Mouse (Mus musculus) forebrain, embryonic 11.5 days (tissue): ENCODE results near the gene Stim2. TPM values are rescaled to one million over a fixed set of nuclear protein-coding genes. Genes with fewer than 3 reads are reported as not detected.

ENCODE experiments used
- ATAC-seq: fragments of 200-750 bp; cut with Nextera tagmentation; replicated peaks from 2 replicates; pipeline ENCODE4 v1.8.0; 2017; ENCODE audit warnings: moderate TSS enrichment; ENCODE audit not compliant: low FRiP score
- DNase-seq: peaks from one replicate; pipeline ENCODE4 v3.0.0-alpha.2; 2017; ENCODE audit warnings: low spot score
- H3K27ac ChIP-seq: fragments of 300-500 bp; sonication (generic); 2 replicates; pipeline ENCODE4 v1.5.1; 2014; ENCODE audit warnings: low read depth, low read length
- H3K27me3 ChIP-seq: fragments of 300-500 bp; sonication (generic); 2 replicates; pipeline ENCODE4 v1.6.1; 2014; ENCODE audit warnings: mild to moderate bottlenecking, low read length, mixed read lengths; ENCODE audit not compliant: control insufficient read depth, insufficient read depth
- H3K36me3 ChIP-seq: fragments of 300-500 bp; sonication (generic); 2 replicates; pipeline ENCODE4 v1.6.1; 2014; ENCODE audit warnings: mild to moderate bottlenecking, low read length, moderate library complexity, mixed read lengths; ENCODE audit not compliant: control insufficient read depth, insufficient read depth
- H3K4me1 ChIP-seq: fragments of 300-500 bp; sonication (generic); replicated peaks from 2 replicates; pipeline ENCODE4 v1.6.1; 2014; ENCODE audit warnings: low read length, mixed read lengths; ENCODE audit not compliant: control insufficient read depth, insufficient read depth
- H3K4me2 ChIP-seq: fragments of 300-500 bp; sonication (generic); 2 replicates; pipeline ENCODE4 v1.6.1; 2014; ENCODE audit warnings: low read depth, mild to moderate bottlenecking, low read length, moderate library complexity, mixed read lengths; ENCODE audit not compliant: severe bottlenecking
- H3K4me3 ChIP-seq: fragments of 300-500 bp; sonication (generic); 2 replicates; pipeline ENCODE4 v1.5.1; 2014; ENCODE audit warnings: low read depth, low read length
- H3K9ac ChIP-seq: fragments of 300-500 bp; sonication (generic); 2 replicates; pipeline ENCODE4 v1.6.1; 2014; ENCODE audit warnings: low read length
- H3K9me3 ChIP-seq: fragments of 300-500 bp; sonication (generic); 2 replicates; pipeline ENCODE4 v1.6.1; 2016; ENCODE audit warnings: low read length, mixed read lengths; ENCODE audit not compliant: control insufficient read depth
- WGBS: fragments of 180-500 bp; shearing (Covaris S2); extraction: QIAGEN DNeasy Blood & Tissue Kit; methylation state at CpG from one replicate; pipeline ENCODE4 v1.1.7; 2014; 5-methylcytosine and 5-hydroxymethylcytosine counted together
- polyA plus RNA-seq: library from polyadenylated mRNA; unstranded; fragments of >200 nt; fragmentation: Nextera tagmentation; extraction: Ambion mirVana; gene quantifications from 2 replicates; pipeline ENCODE4 v1.2.1, GENCODE M21; 2014

Gene Stim2
- polyA plus RNA-seq = 21.1 and 25.4 TPM in 2 replicates

DNA sequence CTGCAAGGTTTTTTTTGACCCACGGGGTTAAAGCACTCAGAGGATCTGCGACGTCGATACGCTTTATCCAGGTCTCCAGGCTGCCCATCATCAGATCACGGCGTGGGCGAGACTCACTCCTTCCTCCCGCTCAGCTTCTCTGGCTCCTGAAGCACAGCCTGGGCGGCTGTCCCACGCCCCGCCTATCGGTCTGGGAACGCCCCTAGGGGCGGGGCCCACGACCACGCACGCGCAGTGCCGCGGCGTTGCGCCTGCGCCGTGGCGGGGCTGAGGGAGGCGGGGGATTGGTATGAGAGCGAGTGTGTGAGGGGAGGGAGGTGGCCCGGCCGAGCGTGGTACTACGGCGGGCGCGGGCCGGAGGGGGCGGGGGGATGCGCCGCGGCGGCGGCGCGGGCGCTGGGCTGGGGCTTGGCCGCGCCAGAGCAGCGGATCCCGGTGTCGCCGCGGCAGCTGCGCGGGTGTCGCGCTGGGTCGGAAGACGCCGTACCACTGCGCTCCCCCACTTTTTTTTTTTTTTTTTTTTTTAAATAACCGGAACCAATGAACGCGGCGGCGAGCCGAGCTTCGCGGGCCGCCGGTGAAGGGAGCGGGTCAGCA is at the start of gene Stim2:
Gene Stim2 (plus strand): TSS at position 354 of the 597 bp plus-strand sequence.
- Histone ChIP-seq H3K4me3 (peak within 1 kb of the TSS; percentile 86), H3K4me1 (peaks cover 12% of the 10 kb centered on the region), H3K36me3 (no peaks in the 10 kb centered on the region), H3K9me3 (no peaks in the 10 kb centered on the region), H3K27ac (peak within 1 kb of the TSS; percentile 86), H3K27me3 (no peaks in the 10 kb centered on the region), H3K9ac (peak within 1 kb of the TSS; percentile 74), H3K4me2 (peak within 1 kb of the TSS; percentile 84)
- ATAC-seq (peak; percentile 97), DNase-seq (peak; percentile 98)
- 0% methylated on average over 55 of the region's 71 CpGs for WGBS

DNA sequence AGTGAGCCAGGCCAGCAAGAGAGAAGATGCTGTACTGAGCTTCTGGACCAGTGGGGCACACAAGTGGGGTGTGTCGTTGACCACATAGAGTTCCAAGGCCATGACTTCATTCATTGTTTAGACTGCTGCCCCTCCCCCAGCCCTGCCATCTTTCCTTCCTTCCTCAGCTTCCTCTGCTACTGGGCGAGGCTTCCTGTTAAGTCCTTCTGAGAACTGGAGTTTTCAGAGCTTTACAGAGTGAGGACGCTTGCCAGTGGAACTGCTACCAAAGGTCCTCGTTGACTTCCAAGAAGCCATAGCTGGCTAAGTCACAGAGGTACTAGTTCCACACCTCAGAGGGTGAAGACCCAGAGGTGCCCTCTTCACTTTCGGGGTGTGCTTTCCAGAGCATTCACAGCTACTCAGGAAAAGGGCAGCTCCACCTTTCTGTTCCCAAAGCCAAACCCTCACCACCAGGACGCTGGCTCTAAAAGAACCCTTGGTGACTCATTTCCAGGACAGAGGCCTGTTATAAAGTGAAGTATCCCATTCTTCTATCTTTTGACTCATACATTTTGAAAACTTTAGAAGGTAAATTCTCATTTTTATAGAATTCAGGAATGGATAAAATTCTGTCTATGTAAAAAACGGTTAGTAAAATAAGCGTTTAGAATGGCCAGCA is 49.6 kb upstream of the Stim2 start:
- DNase-seq = no peak
- Histone ChIP-seq H3K4me3 (no peak overlapping the region), H3K4me1 (no peaks in the 10 kb centered on the region), H3K36me3 (no peaks in the 10 kb centered on the region), H3K27me3 (no peaks in the 10 kb centered on the region), H3K9me3 (no peaks in the 10 kb centered on the region), H3K9ac (no peak overlapping the region), H3K4me2 (no peak overlapping the region), H3K27ac (no peak overlapping the region)
- no peak for ATAC-seq
- WGBS = 85% methylated on average over 8 of the region's 8 CpGs

DNA sequence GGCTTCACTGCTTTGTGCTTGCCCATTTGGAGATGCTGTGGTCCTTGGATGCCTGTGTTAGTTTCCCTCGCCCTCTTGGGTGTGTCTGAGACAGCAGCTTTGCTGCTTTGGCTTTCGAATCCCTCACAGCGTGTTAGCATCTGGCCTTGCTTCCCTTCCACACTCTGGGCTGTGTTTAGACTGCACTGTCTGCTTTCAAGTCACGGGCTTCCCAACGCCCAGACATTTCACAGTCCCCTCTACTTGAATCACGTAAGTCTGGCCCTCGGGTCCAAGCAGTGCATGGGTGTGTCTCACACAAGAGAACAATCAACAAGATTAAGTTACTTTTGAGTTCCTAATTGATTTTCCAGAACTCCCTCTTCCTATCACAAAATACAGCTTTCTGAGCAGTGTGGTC is 48.1 kb upstream of the Stim2 start:
- DNase-seq (no peak), ATAC-seq (no peak)
- WGBS = 69% methylated on average over 7 of the region's 7 CpGs
- Histone ChIP-seq H3K9ac (no peak overlapping the region), H3K4me1 (no peaks in the 10 kb centered on the region), H3K27me3 (no peaks in the 10 kb centered on the region), H3K4me2 (no peak overlapping the region), H3K36me3 (no peaks in the 10 kb centered on the region), H3K9me3 (no peaks in the 10 kb centered on the region), H3K27ac (no peak overlapping the region), H3K4me3 (no peak overlapping the region)

DNA sequence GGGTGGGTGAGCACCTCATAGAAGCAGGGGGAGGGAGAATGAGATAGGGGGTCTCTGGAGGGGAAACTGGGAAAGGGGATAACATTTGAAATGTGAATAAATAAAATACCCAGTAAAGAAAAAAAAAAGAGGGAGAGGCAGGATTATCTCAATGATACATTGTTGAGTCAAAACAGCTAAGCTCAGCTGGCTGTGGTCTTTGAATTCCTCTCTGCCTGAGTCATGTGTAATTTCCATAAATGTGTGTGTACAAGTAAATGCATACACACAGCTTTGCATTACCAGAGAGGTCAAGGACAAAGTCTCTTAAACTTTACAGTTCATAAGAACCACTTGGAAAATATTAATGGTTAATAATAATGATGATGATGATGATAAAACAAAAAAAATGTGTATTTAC is 45.1 kb upstream of the Stim2 start:
- Histone ChIP-seq H3K4me2 (no peak overlapping the region), H3K4me3 (no peak overlapping the region), H3K9ac (no peak overlapping the region), H3K36me3 (no peaks in the 10 kb centered on the region), H3K27me3 (no peaks in the 10 kb centered on the region), H3K4me1 (no peaks in the 10 kb centered on the region), H3K9me3 (no peaks in the 10 kb centered on the region), H3K27ac (no peak overlapping the region)
- DNase-seq (no peak), ATAC-seq (no peak)

DNA sequence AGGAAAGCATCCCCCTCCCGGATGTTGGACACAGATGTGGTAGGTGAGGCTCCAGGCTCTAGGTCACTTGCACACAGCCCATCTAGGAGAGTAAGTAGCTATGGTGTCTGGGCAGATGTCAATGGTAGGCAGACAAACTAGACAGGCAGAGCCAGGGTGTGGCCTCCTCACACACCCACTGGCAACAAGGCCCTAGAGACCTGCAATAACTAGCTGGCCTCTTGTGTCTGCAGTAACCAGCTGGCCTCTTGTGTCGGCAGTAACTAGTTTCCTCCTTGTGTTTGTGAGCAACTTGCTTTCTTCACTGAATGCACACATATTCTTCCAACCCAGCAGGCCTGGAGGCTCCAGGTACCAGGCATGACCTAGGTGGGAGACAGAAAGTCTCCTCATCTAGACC is 44.5 kb upstream of the Stim2 start:
- DNase-seq (no peak), ATAC-seq (no peak)
- H3K4me3 ChIP-seq = no peak overlapping the region
- WGBS = 93% methylated on average over 2 of the region's 2 CpGs
- no peak overlapping the region for H3K27ac ChIP-seq
- H3K4me1 ChIP-seq = no peaks in the 10 kb centered on the region
- H3K9ac ChIP-seq = no peak overlapping the region
- H3K36me3 ChIP-seq = no peaks in the 10 kb centered on the region
- no peaks in the 10 kb centered on the region for H3K27me3 ChIP-seq
- H3K9me3 ChIP-seq = no peaks in the 10 kb centered on the region
- H3K4me2 ChIP-seq = no peak overlapping the region

DNA sequence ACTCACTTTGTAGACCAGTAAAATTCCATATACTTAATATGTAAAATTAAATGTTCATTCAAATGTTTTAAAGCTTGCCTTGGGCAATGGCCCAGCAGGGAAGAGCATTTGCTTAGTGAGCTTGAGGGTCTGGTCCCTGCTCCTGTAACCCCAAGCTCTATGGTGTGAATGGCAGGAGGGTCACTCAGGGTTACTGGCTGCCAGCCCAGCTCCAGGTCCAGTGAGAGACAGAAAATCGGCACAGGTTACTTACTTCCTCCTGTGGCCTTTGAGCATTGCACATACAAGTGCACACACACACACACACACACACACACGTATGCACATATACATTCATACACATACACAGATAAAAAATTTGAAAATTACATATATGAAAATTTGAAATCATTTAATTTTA is 42.3 kb upstream of the Stim2 start:
- H3K4me3 ChIP-seq = no peak overlapping the region
- no peaks in the 10 kb centered on the region for H3K4me1 ChIP-seq
- no peak overlapping the region for H3K27ac ChIP-seq
- 74% methylated on average over 2 of the region's 2 CpGs for WGBS
- no peak for DNase-seq
- H3K4me2 ChIP-seq = no peak overlapping the region
- no peaks in the 10 kb centered on the region for H3K9me3 ChIP-seq
- H3K27me3 ChIP-seq = no peaks in the 10 kb centered on the region
- H3K36me3 ChIP-seq = no peaks in the 10 kb centered on the region
- ATAC-seq = no peak
- H3K9ac ChIP-seq = no peak overlapping the region

DNA sequence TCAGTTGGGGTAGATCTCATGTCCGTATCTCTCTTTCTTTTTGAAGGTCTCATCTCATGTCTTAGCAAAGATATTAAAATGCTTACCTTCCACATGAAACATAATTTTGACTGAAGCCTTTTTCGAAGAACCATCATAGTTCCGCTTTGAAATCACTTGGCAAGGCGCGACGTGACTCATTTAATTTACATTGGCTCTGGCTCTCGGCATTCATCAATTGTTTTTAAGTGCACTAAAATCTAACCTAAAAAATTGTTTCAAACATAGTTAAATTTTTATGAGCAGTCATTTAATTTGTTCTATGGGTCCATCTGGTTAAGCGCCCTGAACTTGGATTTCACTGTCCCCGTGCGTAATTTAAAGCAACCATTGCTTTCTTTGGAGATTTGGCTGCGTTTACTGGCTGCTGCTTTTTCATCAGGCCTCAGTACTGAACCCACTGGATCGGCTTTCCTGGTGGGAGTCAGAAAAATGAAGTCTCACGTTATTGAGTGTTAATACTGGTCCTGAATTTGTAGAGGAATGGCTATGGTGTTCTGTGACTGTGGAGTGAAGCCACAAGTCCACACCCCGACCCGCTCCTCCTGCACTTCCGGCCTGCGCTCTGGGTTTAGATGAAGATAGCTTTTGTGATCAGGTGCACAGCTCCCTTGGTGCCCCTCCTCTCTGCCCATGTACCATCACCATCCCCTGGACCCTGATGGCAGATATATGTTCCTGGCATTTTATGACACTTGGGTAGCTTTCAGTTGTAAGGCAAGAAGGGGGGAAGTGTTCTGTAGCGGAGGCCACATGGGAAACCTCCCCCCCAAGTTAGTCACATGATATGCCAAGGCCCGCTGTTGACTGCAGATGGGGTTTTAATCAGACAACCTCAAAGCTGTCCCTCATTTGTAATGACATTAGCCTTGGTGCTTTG is 41.6 kb upstream of the Stim2 start:
- 93% methylated on average over 19 of the region's 19 CpGs for WGBS
- ATAC-seq (no peak), DNase-seq (no peak)
- Histone ChIP-seq H3K4me2 (no peak overlapping the region), H3K9ac (no peak overlapping the region), H3K27ac (no peak overlapping the region), H3K9me3 (no peaks in the 10 kb centered on the region), H3K36me3 (no peaks in the 10 kb centered on the region), H3K4me1 (no peaks in the 10 kb centered on the region), H3K27me3 (no peaks in the 10 kb centered on the region), H3K4me3 (no peak overlapping the region)

DNA sequence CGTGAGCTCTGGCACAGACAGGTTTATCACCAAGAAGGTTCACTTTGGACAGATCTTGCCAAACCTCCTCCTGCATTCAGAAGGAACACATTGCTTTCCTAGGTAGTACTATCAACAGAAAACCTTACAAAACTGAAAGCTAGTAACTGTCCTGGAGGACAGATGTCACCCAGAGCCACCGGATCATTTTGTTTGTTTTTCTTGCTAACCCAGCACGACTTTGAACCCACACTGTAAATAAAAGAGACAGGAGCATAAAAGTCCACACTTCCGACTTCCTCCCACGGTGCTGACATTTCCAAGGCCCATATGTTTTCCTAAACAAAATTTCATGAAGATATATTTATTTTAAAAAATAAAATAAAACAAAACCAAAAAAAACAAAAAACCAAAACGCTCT is 41.0 kb upstream of the Stim2 start:
- ATAC-seq (no peak), DNase-seq (no peak)
- WGBS = 84% methylated on average over 6 of the region's 6 CpGs
- H3K4me2 ChIP-seq = no peak overlapping the region
- H3K9me3 ChIP-seq = no peaks in the 10 kb centered on the region
- no peaks in the 10 kb centered on the region for H3K36me3 ChIP-seq
- no peaks in the 10 kb centered on the region for H3K27me3 ChIP-seq
- H3K27ac ChIP-seq = no peak overlapping the region
- no peak overlapping the region for H3K4me3 ChIP-seq
- H3K4me1 ChIP-seq = no peaks in the 10 kb centered on the region
- no peak overlapping the region for H3K9ac ChIP-seq
